Mouse (Mus musculus): ENCODE measurements around the gene Akr1c18. TPM values are rescaled to one million over a fixed set of nuclear protein-coding genes. Genes with fewer than 3 reads are reported as not detected.
"Not testable (repeated sequence)": the region's sequence is repeated elsewhere in the genome, so short reads cannot be mapped to it uniquely, and the experiment has no call there.

Akr1c18 gene
- polyA plus RNA-seq, 1 experiment from 2014 or later, result 3.2 TPM

GRCm38 (mm10) chr13:4144261-4144660 lies 6.2 kb downstream of the Akr1c18 start:
- Histone ChIP-seq H3K27ac (replicated peaks) (no peak overlapping the region), H3K4me1 (no peaks in the 10 kb centered on the region), H3K27me3 (no peaks in the 10 kb centered on the region), H3K36me3 (no peaks in the 10 kb centered on the region), H3K9ac (no peak overlapping the region), H3K4me3 (replicated peaks) (no peak overlapping the region), H3K4me2 (replicated peaks) (no peak overlapping the region), H3K9me3 (replicated peaks) (no peaks in the 10 kb centered on the region)
- WGBS, result 80% methylated on average over 1 of the region's 1 CpGs
- no peak for ATAC-seq (ENCODE audit: insufficient number of reproducible peaks, low FRiP score, low TSS enrichment, low read depth)

- H3K9ac ChIP-seq, result no peak overlapping the region
- H3K9me3 ChIP-seq (replicated peaks), result no peaks in the 10 kb centered on the region
- no peak overlapping the region for H3K4me3 ChIP-seq (replicated peaks)
- WGBS, result 27% methylated on average over 2 of the region's 2 CpGs
- H3K27ac ChIP-seq (replicated peaks), result no peak overlapping the region
- no peaks in the 10 kb centered on the region for H3K27me3 ChIP-seq
- no peak for ATAC-seq (ENCODE audit: insufficient number of reproducible peaks, low FRiP score, low TSS enrichment, low read depth)
- H3K4me1 ChIP-seq, result no peaks in the 10 kb centered on the region
- H3K4me2 ChIP-seq (replicated peaks), result no peak overlapping the region
- no peaks in the 10 kb centered on the region for H3K36me3 ChIP-seq
Measured at GRCm38 (mm10) chr13:4133070-4133469, 17.4 kb downstream of the Akr1c18 start.

- Histone ChIP-seq H3K27ac (replicated peaks) (no peak overlapping the region), H3K4me2 (replicated peaks) (no peak overlapping the region), H3K4me3 (replicated peaks) (no peak overlapping the region), H3K36me3 (no peaks in the 10 kb centered on the region), H3K4me1 (no peaks in the 10 kb centered on the region), H3K9me3 (replicated peaks) (no peaks in the 10 kb centered on the region), H3K27me3 (no peaks in the 10 kb centered on the region), H3K9ac (no peak overlapping the region)
- ATAC-seq (ENCODE audit: insufficient number of reproducible peaks, low FRiP score, low TSS enrichment, low read depth), result no peak
- 58% methylated on average over 3 of the region's 3 CpGs for WGBS
Measured at GRCm38 (mm10) chr13:4131721-4132120, 18.7 kb downstream of the Akr1c18 start.

GRCm38 (mm10) chr13:4131317-4131716 lies 19.1 kb downstream of the Akr1c18 start:
- ATAC-seq (ENCODE audit: insufficient number of reproducible peaks, low FRiP score, low TSS enrichment, low read depth), result no peak
- Histone ChIP-seq H3K4me1 (no peaks in the 10 kb centered on the region), H3K4me2 (replicated peaks) (no peak overlapping the region), H3K36me3 (no peaks in the 10 kb centered on the region), H3K4me3 (replicated peaks) (no peak overlapping the region), H3K9ac (no peak overlapping the region), H3K27me3 (no peaks in the 10 kb centered on the region), H3K27ac (replicated peaks) (no peak overlapping the region), H3K9me3 (replicated peaks) (no peaks in the 10 kb centered on the region)
- 68% methylated on average over 1 of the region's 1 CpGs for WGBS

GRCm38 (mm10) chr13:4129100-4129499 lies 21.4 kb downstream of the Akr1c18 start:
- ATAC-seq (ENCODE audit: insufficient number of reproducible peaks, low FRiP score, low TSS enrichment, low read depth), result no peak
- no peaks in the 10 kb centered on the region for H3K36me3 ChIP-seq
- WGBS, result 39% methylated on average over 5 of the region's 5 CpGs
- H3K27me3 ChIP-seq, result no peaks in the 10 kb centered on the region
- H3K9me3 ChIP-seq (replicated peaks), result no peaks in the 10 kb centered on the region
- H3K9ac ChIP-seq, result no peak overlapping the region
- no peak overlapping the region for H3K27ac ChIP-seq (replicated peaks)
- no peak overlapping the region for H3K4me3 ChIP-seq (replicated peaks)
- H3K4me1 ChIP-seq, result no peaks in the 10 kb centered on the region
- no peak overlapping the region for H3K4me2 ChIP-seq (replicated peaks)

- not testable (repeated sequence) for H3K4me3 ChIP-seq (replicated peaks); H3K9me3 ChIP-seq (replicated peaks); H3K36me3 ChIP-seq; H3K9ac ChIP-seq; H3K4me1 ChIP-seq; H3K27me3 ChIP-seq; H3K4me2 ChIP-seq (replicated peaks); ATAC-seq (ENCODE audit: insufficient number of reproducible peaks, low FRiP score, low TSS enrichment, low read depth); H3K27ac ChIP-seq (replicated peaks)
- 79% methylated on average over 1 of the region's 1 CpGs for WGBS
Measured at GRCm38 (mm10) chr13:4125846-4126245, 24.6 kb downstream of the Akr1c18 start.

- not testable (repeated sequence) for H3K36me3 ChIP-seq; H3K27ac ChIP-seq (replicated peaks); H3K9ac ChIP-seq; ATAC-seq (ENCODE audit: insufficient number of reproducible peaks, low FRiP score, low TSS enrichment, low read depth); H3K9me3 ChIP-seq (replicated peaks); H3K4me3 ChIP-seq (replicated peaks); H3K4me2 ChIP-seq (replicated peaks); H3K27me3 ChIP-seq; H3K4me1 ChIP-seq
- 88% methylated on average over 6 of the region's 6 CpGs for WGBS
Measured at GRCm38 (mm10) chr13:4124471-4124870, 26.0 kb downstream of the Akr1c18 start.

- no peak overlapping the region for H3K4me3 ChIP-seq (replicated peaks)
- no peak overlapping the region for H3K4me2 ChIP-seq (replicated peaks)
- 71% methylated on average over 7 of the region's 7 CpGs for WGBS
- no peaks in the 10 kb centered on the region for H3K4me1 ChIP-seq
- H3K9ac ChIP-seq, result no peak overlapping the region
- H3K27me3 ChIP-seq, result no peaks in the 10 kb centered on the region
- no peaks in the 10 kb centered on the region for H3K9me3 ChIP-seq (replicated peaks)
- no peak for ATAC-seq (ENCODE audit: insufficient number of reproducible peaks, low FRiP score, low TSS enrichment, low read depth)
- no peaks in the 10 kb centered on the region for H3K36me3 ChIP-seq
- H3K27ac ChIP-seq (replicated peaks), result no peak overlapping the region
Measured at GRCm38 (mm10) chr13:4123146-4123545, 27.3 kb downstream of the Akr1c18 start.

- WGBS, result 63% methylated on average over 2 of the region's 2 CpGs
- no peak overlapping the region for H3K27ac ChIP-seq (replicated peaks)
- H3K4me2 ChIP-seq (replicated peaks), result no peak overlapping the region
- H3K9ac ChIP-seq, result no peak overlapping the region
- no peaks in the 10 kb centered on the region for H3K27me3 ChIP-seq
- no peaks in the 10 kb centered on the region for H3K9me3 ChIP-seq (replicated peaks)
- ATAC-seq (ENCODE audit: insufficient number of reproducible peaks, low FRiP score, low TSS enrichment, low read depth), result no peak
- no peaks in the 10 kb centered on the region for H3K4me1 ChIP-seq
- H3K4me3 ChIP-seq (replicated peaks), result no peak overlapping the region
- no peaks in the 10 kb centered on the region for H3K36me3 ChIP-seq
Measured at GRCm38 (mm10) chr13:4119181-4119904, 31.1 kb downstream of the Akr1c18 start.

GRCm38 (mm10) chr13:4110281-4111188 lies 39.9 kb downstream of the Akr1c18 start:
- H3K27me3 ChIP-seq, result no peaks in the 10 kb centered on the region
- H3K4me2 ChIP-seq (replicated peaks), result no peak overlapping the region
- no peak for ATAC-seq (ENCODE audit: insufficient number of reproducible peaks, low FRiP score, low TSS enrichment, low read depth)
- no peak overlapping the region for H3K9ac ChIP-seq
- H3K9me3 ChIP-seq (replicated peaks), result no peaks in the 10 kb centered on the region
- H3K4me3 ChIP-seq (replicated peaks), result no peak overlapping the region
- H3K27ac ChIP-seq (replicated peaks), result no peak overlapping the region
- WGBS, result 32% methylated on average over 6 of the region's 6 CpGs
- H3K4me1 ChIP-seq, result no peaks in the 10 kb centered on the region
- no peaks in the 10 kb centered on the region for H3K36me3 ChIP-seq

- H3K27ac ChIP-seq (replicated peaks), result no peak overlapping the region
- no peak overlapping the region for H3K4me2 ChIP-seq (replicated peaks)
- no peak overlapping the region for H3K4me3 ChIP-seq (replicated peaks)
- H3K27me3 ChIP-seq, result no peaks in the 10 kb centered on the region
- no peaks in the 10 kb centered on the region for H3K36me3 ChIP-seq
- no peaks in the 10 kb centered on the region for H3K4me1 ChIP-seq
- no peaks in the 10 kb centered on the region for H3K9me3 ChIP-seq (replicated peaks)
- H3K9ac ChIP-seq, result no peak overlapping the region
- no peak for ATAC-seq (ENCODE audit: insufficient number of reproducible peaks, low FRiP score, low TSS enrichment, low read depth)
Measured at GRCm38 (mm10) chr13:4102721-4103120, 47.7 kb downstream of the Akr1c18 start.
